Mouse (Mus musculus): ENCODE data around the gene Capn11. TPM values are rescaled to one million over a fixed set of nuclear protein-coding genes. Genes with fewer than 3 reads are reported as not detected.

The Capn11 gene
- polyA plus RNA-seq, 1 experiment from 2014 or later, result not detected

DNA sequence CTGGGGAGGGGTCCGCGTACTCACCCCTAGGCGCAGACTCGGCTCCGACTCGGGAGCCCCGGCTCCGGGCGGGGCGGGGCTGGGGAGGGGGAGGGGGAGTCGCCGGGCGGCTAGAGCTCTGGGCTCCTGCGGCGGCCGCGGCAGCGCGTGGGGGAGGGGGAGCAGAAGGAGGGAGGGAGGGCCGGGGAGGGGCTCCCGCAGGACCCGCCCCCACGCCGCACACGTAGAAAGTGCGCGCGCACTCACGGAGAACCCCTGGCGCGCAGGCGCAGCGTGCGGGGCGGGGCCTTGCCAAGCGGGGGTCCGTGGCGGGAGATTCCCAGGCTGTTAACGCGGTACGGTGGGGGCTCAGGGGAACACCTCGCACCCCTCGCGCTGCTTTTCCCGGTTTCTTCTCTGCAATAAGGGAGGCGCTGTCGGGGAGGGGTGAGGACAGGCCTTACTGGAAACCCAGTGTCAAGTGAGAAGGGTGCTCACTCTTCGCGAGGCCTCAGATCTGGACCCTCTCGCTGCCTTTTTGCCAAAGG, 27.0 kb upstream of the Capn11 start, which contains the start of gene Mrpl14:
Gene Mrpl14, plus strand, starts transcription at position 230 of the 527 bp plus-strand sequence.
- 1% methylated on average over 41 of the region's 50 CpGs for WGBS (ENCODE audit: insufficient replicate concordance)
- peak within 1 kb of the TSS; percentile 94 for H3K4me3 ChIP-seq (ENCODE audit: low read depth, low read length)
- no peaks in the 10 kb centered on the region for H3K27me3 ChIP-seq (ENCODE audit: insufficient read depth, low read length)
- H3K9me3 ChIP-seq (ENCODE audit: low read length), result no peaks in the 10 kb centered on the region
- 0 out of 2 replicates have a peak, but pooled peaks cover 3% of the 10 kb centered on the region for H3K36me3 ChIP-seq (replicated peaks; ENCODE audit: insufficient read depth, low read length)
- peak within 1 kb of the TSS; percentile 94 for H3K9ac ChIP-seq (replicated peaks)
- DNase-seq, result peak; percentile 96
- peak within 1 kb of the TSS; percentile 100 for H3K4me2 ChIP-seq (ENCODE audit: low read depth, low read length)
- peak; percentile 89 for ATAC-seq
- TF ChIP-seq EP300 (IDR thresholded peaks at IDR 0.05; ENCODE audit: low read depth) (no peak), CTCF (IDR thresholded peaks at IDR 0.05; ENCODE audit: low read depth) (0 out of 2 replicates have a peak, but pooled peaks have one; percentile 12)
- H3K4me1 ChIP-seq (ENCODE audit: insufficient read depth), result peaks cover 21% of the 10 kb centered on the region
- peak within 1 kb of the TSS; percentile 79 for H3K27ac ChIP-seq (ENCODE audit: low read depth)

DNA sequence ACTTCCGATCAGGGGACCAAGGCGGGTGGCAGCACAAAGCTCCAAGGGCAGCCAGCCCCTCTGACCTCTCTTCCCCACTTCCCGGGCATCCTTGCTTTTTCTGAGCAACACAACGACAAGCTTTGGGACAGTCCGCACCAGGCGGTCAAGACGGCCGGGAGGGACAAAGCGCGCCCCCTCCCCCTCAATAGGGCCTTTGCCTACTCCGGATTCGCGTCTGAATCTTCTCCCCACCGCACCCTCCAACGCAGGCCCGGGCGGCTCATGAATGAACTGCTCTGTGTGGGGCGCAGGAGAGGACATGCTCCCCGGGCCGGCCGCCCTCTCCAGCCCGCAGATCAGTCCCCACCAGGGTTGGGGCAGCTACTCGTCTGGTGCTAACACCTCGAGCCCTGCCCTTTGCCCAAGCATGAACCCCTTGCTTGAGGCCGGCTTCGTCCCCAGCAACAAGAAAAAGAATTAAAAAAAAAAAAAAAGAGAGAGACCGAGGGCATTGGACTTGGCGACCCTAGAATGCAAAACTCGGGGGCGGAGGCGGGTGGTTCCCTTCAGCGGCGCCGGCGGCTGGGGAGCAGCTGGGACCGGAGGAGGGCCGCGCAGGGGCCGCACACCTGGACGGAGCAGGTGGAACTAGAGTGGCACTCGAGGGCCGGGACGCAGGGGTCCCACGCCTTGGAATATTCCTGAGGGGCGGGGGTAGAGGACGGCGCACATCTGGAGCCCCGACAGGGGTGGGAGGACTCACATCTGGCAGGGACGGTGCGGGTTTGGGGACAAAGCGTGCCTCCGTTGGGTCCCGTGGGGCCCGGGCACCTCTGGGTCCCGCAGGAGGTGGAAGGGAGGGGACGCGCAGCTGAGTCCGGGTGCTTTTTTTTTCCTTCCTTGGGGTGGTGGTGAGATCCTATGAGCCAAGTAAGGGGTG, 26.3 kb upstream of the Capn11 start:
- ATAC-seq (peak; percentile 67), DNase-seq (peak; percentile 50)
- peak overlapping the region; percentile 94 for H3K4me3 ChIP-seq (ENCODE audit: low read depth, low read length)
- peak overlapping the region; percentile 94 for H3K9ac ChIP-seq (replicated peaks)
- peak overlapping the region; percentile 79 for H3K27ac ChIP-seq (ENCODE audit: low read depth)
- 3% methylated on average over 54 of the region's 58 CpGs for WGBS (ENCODE audit: insufficient replicate concordance)
- H3K27me3 ChIP-seq (ENCODE audit: insufficient read depth, low read length), result no peaks in the 10 kb centered on the region
- 0 out of 2 replicates have a peak, but pooled peaks cover 3% of the 10 kb centered on the region for H3K36me3 ChIP-seq (replicated peaks; ENCODE audit: insufficient read depth, low read length)
- no peaks in the 10 kb centered on the region for H3K9me3 ChIP-seq (ENCODE audit: low read length)
- TF ChIP-seq EP300 (IDR thresholded peaks at IDR 0.05; ENCODE audit: low read depth) (no peak), CTCF (IDR thresholded peaks at IDR 0.05; ENCODE audit: low read depth) (no peak)
- peak overlapping the region; percentile 100 for H3K4me2 ChIP-seq (ENCODE audit: low read depth, low read length)
- peaks cover 25% of the 10 kb centered on the region for H3K4me1 ChIP-seq (ENCODE audit: insufficient read depth)

DNA sequence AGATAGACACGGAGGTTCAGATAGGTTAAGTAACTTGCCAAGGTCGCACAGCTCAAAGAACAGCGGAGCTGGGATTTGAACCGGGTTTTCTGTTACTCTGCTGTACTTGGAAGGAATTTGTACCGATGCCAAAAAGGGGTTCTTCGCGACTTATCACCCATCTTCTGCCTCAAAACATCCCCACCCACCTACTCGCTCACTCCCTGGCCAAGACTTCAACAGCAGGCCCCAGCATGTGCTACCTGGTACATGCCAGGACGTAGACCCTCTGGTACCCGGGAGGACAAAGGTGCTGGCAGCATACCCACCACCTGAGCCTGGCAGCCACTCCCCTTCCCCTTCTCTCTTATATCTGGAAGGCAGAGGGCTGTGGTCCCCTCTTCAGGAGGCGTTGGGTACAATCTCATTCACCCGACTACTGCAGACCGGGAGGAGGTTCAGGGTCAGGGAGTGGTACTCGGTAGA, 25.6 kb upstream of the Capn11 start:
- no peak for TF ChIP-seq EP300 (IDR thresholded peaks at IDR 0.05; ENCODE audit: low read depth)
- Histone ChIP-seq H3K4me1 (ENCODE audit: insufficient read depth) (peaks cover 25% of the 10 kb centered on the region), H3K9ac (replicated peaks) (peak overlapping the region; percentile 94), H3K27ac (ENCODE audit: low read depth) (no peak overlapping the region), H3K27me3 (ENCODE audit: insufficient read depth, low read length) (no peaks in the 10 kb centered on the region), H3K4me2 (ENCODE audit: low read depth, low read length) (peak overlapping the region; percentile 100), H3K36me3 (replicated peaks; ENCODE audit: insufficient read depth, low read length) (no peaks in the 10 kb centered on the region), H3K9me3 (ENCODE audit: low read length) (no peaks in the 10 kb centered on the region), H3K4me3 (ENCODE audit: low read depth, low read length) (peak overlapping the region; percentile 94)
- WGBS (ENCODE audit: insufficient replicate concordance), result 34% methylated on average over 14 of the region's 14 CpGs
- DNase-seq, result no peak
- ATAC-seq, result no peak

DNA sequence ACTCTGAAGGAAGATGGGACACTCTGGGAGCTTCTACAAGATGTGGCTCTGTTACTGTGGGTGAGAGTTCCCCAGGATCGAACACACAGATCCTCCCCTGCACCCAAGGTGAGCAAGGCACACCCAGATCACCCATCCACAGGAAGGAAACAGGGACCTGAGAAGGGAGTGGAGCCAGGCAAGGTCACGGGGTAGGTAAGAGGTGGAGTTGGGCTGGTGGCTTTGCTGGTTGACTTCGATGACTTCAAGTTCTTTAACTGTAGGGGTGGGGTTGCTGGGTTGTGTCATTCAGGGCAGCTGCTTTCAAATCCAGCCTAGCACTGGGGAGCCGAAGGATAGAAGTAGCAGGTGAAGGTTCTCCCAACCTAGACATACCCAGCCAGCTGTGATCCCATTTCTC, 23.7 kb upstream of the Capn11 start:
- 84% methylated on average over 4 of the region's 4 CpGs for WGBS (ENCODE audit: insufficient replicate concordance)
- Histone ChIP-seq H3K9ac (replicated peaks) (no peak overlapping the region), H3K27ac (ENCODE audit: low read depth) (no peak overlapping the region), H3K4me3 (ENCODE audit: low read depth, low read length) (no peak overlapping the region), H3K4me1 (ENCODE audit: insufficient read depth) (peaks cover 25% of the 10 kb centered on the region), H3K27me3 (ENCODE audit: insufficient read depth, low read length) (no peaks in the 10 kb centered on the region), H3K4me2 (ENCODE audit: low read depth, low read length) (no peak overlapping the region), H3K36me3 (replicated peaks; ENCODE audit: insufficient read depth, low read length) (0 out of 2 replicates have a peak, but pooled peaks cover 1% of the 10 kb centered on the region), H3K9me3 (ENCODE audit: low read length) (no peaks in the 10 kb centered on the region)
- TF ChIP-seq CTCF (IDR thresholded peaks at IDR 0.05; ENCODE audit: low read depth), result no peak
- TF ChIP-seq EP300 (IDR thresholded peaks at IDR 0.05; ENCODE audit: low read depth), result no peak
- no peak for DNase-seq
- ATAC-seq, result no peak

DNA sequence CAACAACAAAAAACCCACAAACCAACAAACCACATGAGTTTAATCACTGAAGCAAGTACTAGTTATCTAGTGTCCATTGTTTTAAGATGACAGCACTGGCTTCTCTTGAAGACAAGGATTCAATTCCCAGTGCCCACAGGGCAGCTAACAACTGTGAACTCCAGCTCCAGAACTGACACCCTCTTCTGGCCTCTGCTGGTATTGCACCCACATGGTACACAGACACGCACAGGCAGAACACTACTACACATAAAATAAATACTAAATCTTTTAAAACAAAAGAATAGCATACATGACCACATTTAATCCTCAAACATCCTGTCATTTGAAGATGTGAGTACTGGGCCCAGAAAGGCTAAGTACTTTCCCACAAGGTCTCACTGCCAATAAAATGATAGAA, 22.5 kb upstream of the Capn11 start:
- H3K9me3 ChIP-seq (ENCODE audit: low read length), result no peaks in the 10 kb centered on the region
- no peak overlapping the region for H3K27ac ChIP-seq (ENCODE audit: low read depth)
- ATAC-seq (no peak), DNase-seq (peak; percentile 49)
- TF ChIP-seq CTCF (IDR thresholded peaks at IDR 0.05; ENCODE audit: low read depth) (peak; percentile 57), EP300 (IDR thresholded peaks at IDR 0.05; ENCODE audit: low read depth) (no peak)
- peaks cover 10% of the 10 kb centered on the region for H3K36me3 ChIP-seq (replicated peaks; ENCODE audit: insufficient read depth, low read length)
- peaks cover 14% of the 10 kb centered on the region for H3K4me1 ChIP-seq (ENCODE audit: insufficient read depth)
- no peak overlapping the region for H3K9ac ChIP-seq (replicated peaks)
- 94% methylated on average over 1 of the region's 1 CpGs for WGBS (ENCODE audit: insufficient replicate concordance)
- no peaks in the 10 kb centered on the region for H3K27me3 ChIP-seq (ENCODE audit: insufficient read depth, low read length)
- H3K4me3 ChIP-seq (ENCODE audit: low read depth, low read length), result no peak overlapping the region
- no peak overlapping the region for H3K4me2 ChIP-seq (ENCODE audit: low read depth, low read length)

DNA sequence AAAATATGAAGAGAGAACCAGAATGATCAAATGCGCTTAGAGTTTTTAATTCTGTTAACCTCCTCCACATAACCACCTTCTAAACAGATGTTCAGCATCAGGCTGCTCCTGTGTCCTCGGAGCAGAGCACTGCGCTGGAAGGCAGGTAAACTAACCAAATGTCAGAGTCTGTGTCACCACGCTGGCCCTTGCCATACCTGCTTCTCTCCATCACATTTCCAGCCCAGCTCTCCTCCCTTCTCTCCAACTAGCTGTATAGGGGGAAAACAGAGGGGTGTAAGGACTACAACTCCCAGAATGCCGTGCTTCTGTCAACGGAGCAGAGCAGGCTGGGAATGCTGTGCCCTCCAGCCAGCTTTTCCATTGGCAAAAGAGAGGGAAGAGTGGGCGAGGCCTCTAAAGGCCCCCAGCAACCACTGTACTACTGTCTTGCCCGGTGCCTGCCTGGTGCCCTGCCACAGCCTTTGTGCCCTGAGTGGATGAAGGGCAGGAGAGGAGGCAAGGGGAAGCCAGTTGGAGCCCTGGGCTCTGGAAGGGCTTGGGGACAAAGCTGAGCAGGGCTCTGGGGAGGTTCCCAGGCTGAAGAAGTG, 21.4 kb upstream of the Capn11 start:
- H3K4me3 ChIP-seq (ENCODE audit: low read depth, low read length), result no peak overlapping the region
- peak; percentile 36 for ATAC-seq
- no peaks in the 10 kb centered on the region for H3K9me3 ChIP-seq (ENCODE audit: low read length)
- TF ChIP-seq EP300 (IDR thresholded peaks at IDR 0.05; ENCODE audit: low read depth) (no peak), CTCF (IDR thresholded peaks at IDR 0.05; ENCODE audit: low read depth) (no peak)
- no peaks in the 10 kb centered on the region for H3K27me3 ChIP-seq (ENCODE audit: insufficient read depth, low read length)
- WGBS (ENCODE audit: insufficient replicate concordance), result 61% methylated on average over 8 of the region's 8 CpGs
- no peak overlapping the region for H3K4me2 ChIP-seq (ENCODE audit: low read depth, low read length)
- no peak for DNase-seq
- peaks cover 10% of the 10 kb centered on the region for H3K36me3 ChIP-seq (replicated peaks; ENCODE audit: insufficient read depth, low read length)
- H3K4me1 ChIP-seq (ENCODE audit: insufficient read depth), result peaks cover 14% of the 10 kb centered on the region
- H3K27ac ChIP-seq (ENCODE audit: low read depth), result no peak overlapping the region
- no peak overlapping the region for H3K9ac ChIP-seq (replicated peaks)

Data from liver, postnatal 0 days (tissue).